Mouse (Mus musculus) hindbrain, embryonic 10.5 days (tissue): ENCODE results near the gene 2310022A10Rik. TPM values are rescaled to one million over a fixed set of nuclear protein-coding genes. Genes with fewer than 3 reads are reported as not detected.

Source experiments
- DNase-seq: peaks from one replicate; pipeline ENCODE4 v3.0.0-alpha.2; 2017; ENCODE audit warnings: low spot score
- H3K27ac ChIP-seq: fragments of 300-500 bp; sonication (generic); 2 replicates; pipeline ENCODE4 v1.5.1; 2016; ENCODE audit warnings: mild to moderate bottlenecking, moderate library complexity
- H3K27me3 ChIP-seq: fragments of 300-500 bp; sonication (generic); 2 replicates; pipeline ENCODE4 v1.6.1; 2016; ENCODE audit warnings: mild to moderate bottlenecking; ENCODE audit not compliant: poor library complexity, insufficient read depth, severe bottlenecking
- H3K36me3 ChIP-seq: fragments of 300-500 bp; sonication (generic); 2 replicates; pipeline ENCODE4 v1.6.1; 2016; ENCODE audit warnings: mild to moderate bottlenecking, moderate library complexity
- H3K4me1 ChIP-seq: fragments of 300-500 bp; sonication (generic); replicated peaks from 2 replicates; pipeline ENCODE4 v1.6.1; 2016; ENCODE audit warnings: mild to moderate bottlenecking
- H3K4me3 ChIP-seq: fragments of 300-500 bp; sonication (generic); 2 replicates; pipeline ENCODE4 v1.5.1; 2016; ENCODE audit warnings: mild to moderate bottlenecking, moderate library complexity
- H3K9me3 ChIP-seq: fragments of 300-500 bp; sonication (generic); 2 replicates; pipeline ENCODE4 v1.6.1; 2016; ENCODE audit warnings: mild to moderate bottlenecking, moderate library complexity
- WGBS: fragments of 180-500 bp; shearing (Covaris S2); methylation state at CpG from one replicate; pipeline ENCODE4 v1.1.7; 2016; 5-methylcytosine and 5-hydroxymethylcytosine counted together
- polyA plus RNA-seq: library from polyadenylated mRNA; unstranded; fragments of >200 nt; fragmentation: Nextera tagmentation; extraction: Ambion mirVana; gene quantifications from 2 replicates; pipeline ENCODE4 v1.2.1, GENCODE M21; 2016

2310022A10Rik gene
- polyA plus RNA-seq, 1 experiment from 2014 or later: 39.3 TPM

DNA sequence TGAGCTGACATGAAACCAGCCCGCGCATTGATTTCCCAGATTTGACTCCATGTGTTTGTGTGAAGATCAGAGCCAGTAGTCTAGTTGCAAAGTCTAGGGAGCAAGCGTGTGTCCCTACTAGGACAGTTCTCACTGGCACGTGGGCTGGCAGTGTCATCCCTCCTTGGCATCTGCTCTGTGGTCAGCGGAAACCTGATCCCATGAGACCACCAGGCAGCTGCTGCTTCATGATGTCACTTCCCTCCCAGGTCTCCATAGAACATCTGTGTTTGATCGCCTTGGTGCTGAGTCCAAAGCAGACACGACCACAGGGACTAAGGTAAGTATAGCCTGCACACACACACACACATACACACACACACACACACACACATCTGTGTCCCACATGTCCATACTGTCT is 25.4 kb downstream of the 2310022A10Rik start:
- Histone ChIP-seq H3K27me3 (no peaks in the 10 kb centered on the region), H3K36me3 (peaks cover 98% of the 10 kb centered on the region), H3K27ac (no peak overlapping the region), H3K4me3 (no peak overlapping the region), H3K4me1 (no peaks in the 10 kb centered on the region), H3K9me3 (no peaks in the 10 kb centered on the region)
- 82% methylated on average over 7 of the region's 7 CpGs for WGBS
- DNase-seq: no peak

DNA sequence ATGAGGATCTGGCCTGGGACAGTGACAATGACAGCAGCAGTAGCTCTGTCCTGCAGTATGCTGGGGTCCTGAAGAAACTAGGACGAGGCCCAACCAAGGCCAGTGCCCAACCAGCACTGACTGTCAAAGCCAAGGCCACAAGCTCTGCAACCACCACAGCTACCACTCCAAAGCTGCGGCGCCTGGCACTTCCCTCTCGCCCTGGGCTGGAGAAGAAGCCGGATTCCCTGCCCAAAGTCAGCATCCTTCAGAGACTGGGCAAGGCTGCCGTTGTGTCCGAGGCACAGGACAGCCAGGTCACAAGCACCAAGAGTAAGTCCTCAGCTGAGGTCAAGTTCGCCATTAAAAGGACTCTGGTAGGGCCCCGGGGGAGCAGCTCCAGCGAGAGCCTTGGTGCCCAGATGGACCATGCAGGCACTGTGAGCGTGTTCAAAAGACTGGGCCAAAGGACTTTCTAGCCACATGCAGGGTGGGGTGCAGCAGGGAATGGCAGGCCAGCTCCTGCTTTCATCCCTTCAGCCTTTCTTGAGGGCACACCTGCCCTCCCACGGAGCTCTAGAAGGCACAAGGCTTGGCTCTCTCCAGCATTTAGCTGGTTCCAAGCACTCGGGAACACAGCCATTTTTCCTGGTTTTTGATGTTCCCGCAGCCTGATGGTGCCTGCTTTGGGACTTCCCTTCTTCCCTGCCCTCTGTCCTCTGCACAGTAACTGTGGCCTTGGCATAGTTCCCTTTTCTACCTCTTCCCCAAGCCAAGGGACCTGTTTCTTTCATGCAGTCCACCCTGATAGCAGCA is 27.5 kb downstream of the 2310022A10Rik start:
- DNase-seq: no peak
- no peak overlapping the region for H3K27ac ChIP-seq
- H3K4me3 ChIP-seq: no peak overlapping the region
- no peaks in the 10 kb centered on the region for H3K27me3 ChIP-seq
- H3K9me3 ChIP-seq: no peaks in the 10 kb centered on the region
- H3K36me3 ChIP-seq: peaks cover 99% of the 10 kb centered on the region
- 91% methylated on average over 14 of the region's 14 CpGs for WGBS
- H3K4me1 ChIP-seq: no peaks in the 10 kb centered on the region

GRCm38 (mm10) chr7:27586861-27587260 is 33.8 kb downstream of the 2310022A10Rik start:
- H3K4me3 ChIP-seq: no peak overlapping the region
- 80% methylated on average over 2 of the region's 2 CpGs for WGBS
- no peak for DNase-seq
- no peaks in the 10 kb centered on the region for H3K27me3 ChIP-seq
- no peak overlapping the region for H3K27ac ChIP-seq
- H3K36me3 ChIP-seq: peaks cover 39% of the 10 kb centered on the region
- H3K9me3 ChIP-seq: no peaks in the 10 kb centered on the region
- H3K4me1 ChIP-seq: no peaks in the 10 kb centered on the region

DNA sequence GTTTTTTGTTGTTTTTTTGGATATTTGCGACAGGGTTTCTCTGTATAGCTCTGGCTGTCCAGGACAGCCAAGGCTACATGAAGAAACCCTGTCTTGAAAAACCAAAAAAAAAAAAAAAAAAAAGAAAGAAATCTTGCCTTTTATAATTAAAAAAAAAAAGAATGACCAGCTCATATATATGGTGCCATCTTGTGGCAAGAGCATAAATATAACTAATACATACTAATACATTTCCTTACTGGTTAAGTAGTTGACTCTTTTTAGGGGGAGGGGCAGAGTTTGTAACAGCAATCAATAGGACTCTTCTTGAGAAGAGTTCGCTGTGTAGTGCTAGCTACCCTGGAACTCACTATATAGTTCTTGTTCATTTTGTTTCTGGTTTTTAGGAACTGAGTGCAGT is 34.7 kb downstream of the 2310022A10Rik start:
- Histone ChIP-seq H3K9me3 (no peaks in the 10 kb centered on the region), H3K36me3 (peaks cover 30% of the 10 kb centered on the region), H3K4me1 (peaks cover 5% of the 10 kb centered on the region), H3K27ac (no peak overlapping the region), H3K27me3 (no peaks in the 10 kb centered on the region), H3K4me3 (no peak overlapping the region)
- 89% methylated on average over 2 of the region's 2 CpGs for WGBS
- DNase-seq: no peak

GRCm38 (mm10) chr7:27590088-27590487 is 37.1 kb downstream of the 2310022A10Rik start:
- H3K36me3 ChIP-seq: peaks cover 17% of the 10 kb centered on the region
- 93% methylated on average over 4 of the region's 4 CpGs for WGBS
- H3K4me3 ChIP-seq: no peak overlapping the region
- peaks cover 21% of the 10 kb centered on the region for H3K4me1 ChIP-seq
- DNase-seq: no peak
- no peak overlapping the region for H3K27ac ChIP-seq
- no peaks in the 10 kb centered on the region for H3K27me3 ChIP-seq
- H3K9me3 ChIP-seq: no peaks in the 10 kb centered on the region

GRCm38 (mm10) chr7:27590566-27591213 is 37.7 kb downstream of the 2310022A10Rik start:
- Histone ChIP-seq H3K36me3 (peaks cover 12% of the 10 kb centered on the region), H3K9me3 (no peaks in the 10 kb centered on the region), H3K4me1 (peaks cover 25% of the 10 kb centered on the region), H3K27me3 (no peaks in the 10 kb centered on the region), H3K4me3 (peak overlapping the region; percentile 85), H3K27ac (peak overlapping the region; percentile 98)
- DNase-seq: no peak
- 54% methylated on average over 4 of the region's 4 CpGs for WGBS

- H3K4me1 ChIP-seq: peaks cover 34% of the 10 kb centered on the region
- peak; percentile 96 for DNase-seq
- peak within 1 kb of the TSS; percentile 85 for H3K4me3 ChIP-seq
- H3K27me3 ChIP-seq: no peaks in the 10 kb centered on the region
- WGBS: under 1% methylated on average over 71 of the region's 71 CpGs
- peaks cover 16% of the 10 kb centered on the region for H3K36me3 ChIP-seq
- H3K27ac ChIP-seq: peak within 1 kb of the TSS; percentile 98
- no peaks in the 10 kb centered on the region for H3K9me3 ChIP-seq
Measured at GRCm38 (mm10) chr7:27591266-27592216, 38.5 kb downstream of the 2310022A10Rik start, which contains the start of gene Akt2. Gene Akt2 (plus strand): TSS chr7:27591552.

DNA sequence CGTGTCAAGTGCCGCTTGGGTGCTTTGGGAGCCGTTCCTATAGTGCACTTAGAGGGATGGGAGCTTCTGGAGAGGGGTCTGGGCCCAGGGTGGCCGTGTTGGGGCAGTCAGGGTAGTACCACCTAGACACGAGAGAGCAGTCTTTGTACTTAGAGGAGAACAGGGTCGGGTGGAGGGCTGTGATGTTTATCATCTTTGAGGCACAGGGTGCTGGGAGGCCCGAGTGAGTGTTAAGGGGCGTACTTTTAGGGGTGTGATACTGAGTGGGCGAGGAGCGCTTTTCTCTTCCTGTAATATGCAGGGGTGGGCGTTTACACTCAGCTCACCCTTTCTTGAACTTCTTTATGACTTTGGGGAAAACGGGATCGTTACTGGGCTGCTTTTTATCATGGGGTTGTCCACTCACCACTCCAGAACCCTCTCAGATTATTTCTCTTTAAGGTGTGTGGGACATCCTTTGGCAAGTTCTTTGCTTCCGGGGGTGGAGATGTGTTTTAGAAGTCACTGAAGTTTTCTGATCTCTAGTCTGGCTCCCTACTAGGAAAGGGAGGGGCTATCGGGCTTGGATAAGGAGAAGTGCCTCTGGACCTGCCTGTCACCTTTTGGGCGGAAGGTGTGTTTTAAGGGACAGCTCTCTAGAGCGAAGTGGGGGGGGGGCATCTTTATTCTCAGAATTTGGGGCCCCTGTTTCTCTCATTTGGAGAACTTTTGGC is 39.3 kb downstream of the 2310022A10Rik start:
- Histone ChIP-seq H3K9me3 (no peaks in the 10 kb centered on the region), H3K36me3 (peaks cover 16% of the 10 kb centered on the region), H3K27me3 (no peaks in the 10 kb centered on the region), H3K4me1 (peaks cover 42% of the 10 kb centered on the region), H3K4me3 (peak overlapping the region; percentile 85), H3K27ac (peak overlapping the region; percentile 98)
- DNase-seq: no peak
- WGBS: 4% methylated on average over 17 of the region's 17 CpGs

DNA sequence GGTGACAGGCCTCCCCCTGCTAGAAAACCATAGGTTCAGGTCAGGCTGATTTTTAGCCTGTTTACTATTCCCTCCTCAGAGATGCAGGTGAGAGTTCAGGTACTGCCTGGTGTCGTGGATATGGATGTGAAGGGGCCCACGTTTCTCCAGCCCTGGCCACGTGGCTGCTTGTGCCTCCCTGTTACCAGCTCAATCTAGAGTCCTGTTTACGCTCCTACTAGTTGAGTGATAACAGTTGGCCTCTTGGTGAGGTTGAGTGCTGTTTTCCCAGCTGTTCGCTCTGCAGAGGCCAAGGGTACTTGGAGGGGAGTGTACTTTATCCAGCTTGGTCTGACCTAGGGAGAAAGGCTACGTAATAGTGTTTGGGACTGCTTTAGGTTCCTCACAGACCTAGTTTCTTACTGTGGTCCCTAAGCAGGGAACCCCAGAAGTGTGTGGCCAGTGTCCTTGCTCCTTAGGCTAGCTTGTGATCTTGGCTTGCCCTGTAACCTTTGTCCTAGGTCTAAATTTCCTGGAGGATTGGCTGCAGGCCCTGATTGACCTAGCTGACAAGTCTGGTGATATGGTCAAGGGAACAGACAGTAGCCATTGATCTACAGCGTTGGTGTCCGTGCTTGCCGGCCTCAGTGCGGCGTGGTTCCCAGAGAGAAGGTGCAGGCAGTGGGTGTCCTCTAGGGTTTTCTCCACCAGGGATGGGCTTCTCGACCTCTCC is 40.1 kb downstream of the 2310022A10Rik start:
- WGBS: 75% methylated on average over 12 of the region's 12 CpGs
- H3K9me3 ChIP-seq: no peaks in the 10 kb centered on the region
- H3K4me1 ChIP-seq: peaks cover 49% of the 10 kb centered on the region
- H3K27ac ChIP-seq: peak overlapping the region; percentile 98
- H3K4me3 ChIP-seq: peak overlapping the region; percentile 85
- no peaks in the 10 kb centered on the region for H3K27me3 ChIP-seq
- peaks cover 16% of the 10 kb centered on the region for H3K36me3 ChIP-seq
- DNase-seq: no peak

DNA sequence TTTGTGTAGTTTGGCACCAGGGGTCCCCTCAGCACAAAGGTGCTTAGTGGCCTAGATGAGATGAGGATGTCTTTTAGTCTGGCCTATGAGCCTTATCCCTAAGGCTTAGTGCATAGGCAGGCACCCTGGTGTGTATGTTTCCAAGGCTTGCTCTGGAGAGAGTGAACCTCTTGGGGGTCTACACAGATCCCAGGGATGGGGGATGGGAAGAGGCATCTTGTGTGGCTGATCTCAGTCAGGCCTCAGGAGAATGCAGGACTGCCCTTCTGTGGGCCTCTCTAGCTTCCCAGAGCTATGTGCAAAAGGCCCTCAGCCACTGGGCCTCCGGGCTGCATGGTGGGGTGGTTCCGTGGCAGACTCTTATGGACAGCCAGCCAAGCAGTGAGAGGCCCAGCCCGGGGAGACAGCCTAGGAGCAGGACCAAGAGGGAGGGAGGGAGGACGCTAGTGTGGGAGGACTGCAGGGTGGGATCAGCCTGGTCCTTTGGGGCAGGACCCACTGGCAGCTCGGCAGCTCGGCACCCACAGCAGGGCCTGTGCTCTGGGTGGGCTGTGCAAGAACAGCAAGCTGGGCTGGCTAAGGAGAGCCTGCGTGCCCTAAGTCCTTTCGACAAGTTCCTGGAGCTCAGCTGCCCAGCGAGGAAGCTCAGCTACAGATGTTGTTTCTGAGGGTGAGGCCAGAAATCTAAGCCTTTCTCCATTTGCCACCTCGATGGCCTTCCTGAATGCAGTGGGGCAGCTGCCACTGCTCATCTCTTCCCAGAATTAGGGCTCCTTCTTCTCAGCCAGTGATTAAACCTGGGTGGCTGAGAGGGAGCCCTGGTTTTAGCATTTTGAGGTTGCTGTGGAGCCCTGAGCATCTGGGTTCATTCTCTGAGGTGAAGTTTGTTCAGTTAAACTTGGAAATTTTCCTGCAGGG is 43.8 kb downstream of the 2310022A10Rik start:
- peak overlapping the region; percentile 13; the same call in 1 of the 2 replicates for H3K4me3 ChIP-seq

DNA sequence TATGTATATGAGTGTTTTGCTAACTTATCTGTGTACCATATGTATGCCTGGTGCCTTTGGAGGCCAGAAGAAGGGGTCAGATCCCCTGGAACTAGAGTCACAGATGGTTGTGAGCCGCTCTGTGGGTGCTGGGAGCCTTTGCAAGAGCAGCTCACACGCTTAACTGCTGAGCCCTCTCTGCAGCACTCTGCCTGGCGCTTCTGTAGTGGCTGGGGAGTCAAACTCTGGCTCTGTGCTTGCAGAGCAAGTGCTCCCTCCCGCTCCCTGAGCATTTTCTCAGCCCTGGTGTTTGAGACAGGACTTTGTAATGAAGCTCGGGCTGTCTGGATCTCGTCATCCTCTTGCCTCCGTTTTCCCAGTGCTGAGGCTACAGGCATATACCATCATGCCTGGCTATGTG is 45.0 kb downstream of the 2310022A10Rik start:
- Histone ChIP-seq H3K27ac (no peak overlapping the region), H3K36me3 (peaks cover 16% of the 10 kb centered on the region), H3K9me3 (no peaks in the 10 kb centered on the region), H3K4me3 (no peak overlapping the region), H3K4me1 (peaks cover 63% of the 10 kb centered on the region), H3K27me3 (no peaks in the 10 kb centered on the region)
- 79% methylated on average over 7 of the region's 7 CpGs for WGBS
- DNase-seq: no peak

More for the DNA sequence above, 43.8 kb downstream of the 2310022A10Rik start:
- WGBS: 61% methylated on average over 10 of the region's 10 CpGs
- peaks cover 71% of the 10 kb centered on the region for H3K4me1 ChIP-seq
- peak overlapping the region; percentile 80 for H3K27ac ChIP-seq
- no peak for DNase-seq
- no peaks in the 10 kb centered on the region for H3K27me3 ChIP-seq
- peaks cover 16% of the 10 kb centered on the region for H3K36me3 ChIP-seq
- no peaks in the 10 kb centered on the region for H3K9me3 ChIP-seq
